In the genomic region with DNA sequence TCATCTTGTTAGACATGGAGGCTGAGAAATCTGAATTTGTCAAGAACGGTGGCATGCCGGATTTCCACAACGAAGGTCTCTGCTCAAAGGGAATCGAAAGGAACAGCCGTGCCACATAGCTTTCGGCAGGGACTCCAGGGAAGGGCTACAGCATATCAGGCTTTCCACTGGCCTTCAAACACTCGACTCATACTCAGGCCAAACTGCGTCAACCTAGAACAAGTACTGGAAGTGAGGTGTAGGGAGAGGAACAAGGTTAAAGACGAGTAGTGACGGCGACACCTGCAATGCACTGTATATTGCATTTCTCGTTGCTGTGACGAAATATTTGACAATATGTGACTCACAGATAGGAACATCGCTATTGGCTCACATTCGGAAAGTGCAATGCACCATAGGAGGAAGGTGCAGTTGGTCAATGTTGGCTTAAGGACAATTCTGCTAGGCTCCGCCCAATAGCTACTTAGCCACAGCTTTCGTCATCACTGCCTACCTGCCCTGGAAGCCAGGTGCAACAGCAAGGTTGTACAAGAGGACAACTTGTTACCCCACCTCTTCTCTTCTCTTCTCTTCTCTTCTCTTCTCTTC, we compare ENCODE assay signal across 12 mouse cellular contexts.
DNase-seq lines count a peak whose midpoint lies in the region; ATAC-seq lines count a peak whose summit lies in the region.
"Had no signal": no experiment of that assay in that cellular context is flagged by ENCODE, and none has a peak within 500 bp of the region (broad histone marks: within the 10 kb centered on the region; RNA-seq: fewer than 3 reads in every experiment).

No protein-coding gene starts in this region.

- DNase-seq in hindbrain, embryonic 10.5 days (ENCODE audit: low spot score) = no peak
- no peak for DNase-seq in intestine, embryonic 14.5 days (ENCODE audit: low spot score)
- DNase-seq in kidney, adult 9 months = no peak
- DNase-seq in Muller cell, postnatal 12 days (ENCODE audit: inconsistent ontology term) = no peak
- DNase-seq: adrenal gland, postnatal 36 days; gastrocnemius, postnatal 10 days; right cerebral cortex, postnatal 4 days had no signal

- H3K27ac ChIP-seq in hindbrain, embryonic 10.5 days = peak overlapping the region; percentile 67
- H3K27ac ChIP-seq in hindbrain, embryonic 13.5 days = no peak overlapping the region
- H3K27ac ChIP-seq in intestine, embryonic 14.5 days (ENCODE audit: low read depth) = peak overlapping the region; percentile 16; the same call in 1 of the 2 replicates
- 0 out of 2 replicates have a peak overlapping the region, but pooled peaks have one; percentile 27 for H3K27ac ChIP-seq in limb, embryonic 15.5 days
- peak overlapping the region; percentile 80 for H3K27ac ChIP-seq in stomach, embryonic 15.5 days

- WGBS in hindbrain, embryonic 10.5 days = 83% methylated on average over 17 of the region's 17 CpGs
- 86% methylated on average over 17 of the region's 17 CpGs for WGBS in hindbrain, embryonic 13.5 days
- 69% methylated on average over 17 of the region's 17 CpGs for WGBS in intestine, embryonic 14.5 days
- WGBS in limb, embryonic 15.5 days = 70% methylated on average over 17 of the region's 17 CpGs
- 63% methylated on average over 17 of the region's 17 CpGs for WGBS in stomach, embryonic 15.5 days

- no peaks in the 10 kb centered on the region for H3K9me3 ChIP-seq in hindbrain, embryonic 10.5 days
- no peaks in the 10 kb centered on the region for H3K9me3 ChIP-seq in hindbrain, embryonic 13.5 days
- H3K9me3 ChIP-seq in intestine, embryonic 14.5 days (ENCODE audit: control insufficient read depth, low read length) = no peaks in the 10 kb centered on the region
- no peaks in the 10 kb centered on the region for H3K9me3 ChIP-seq in limb, embryonic 15.5 days
- H3K9me3 ChIP-seq in stomach, embryonic 15.5 days = no peaks in the 10 kb centered on the region

- H3K4me2 ChIP-seq in hindbrain, embryonic 13.5 days = no peak overlapping the region
- H3K4me2 ChIP-seq in intestine, embryonic 14.5 days (ENCODE audit: low read length) = no peak overlapping the region
- H3K4me2 ChIP-seq in limb, embryonic 15.5 days = no peak overlapping the region
- H3K4me2 ChIP-seq in stomach, embryonic 15.5 days = peak overlapping the region; percentile 32

- no peak overlapping the region for H3K4me3 ChIP-seq in hindbrain, embryonic 10.5 days
- H3K4me3 ChIP-seq in hindbrain, embryonic 13.5 days = no peak overlapping the region
- H3K4me3 ChIP-seq in intestine, embryonic 14.5 days (ENCODE audit: low read depth, low read length) = no peak overlapping the region
- no peak overlapping the region for H3K4me3 ChIP-seq in limb, embryonic 15.5 days
- H3K4me3 ChIP-seq in stomach, embryonic 15.5 days (replicated peaks) = no peak overlapping the region
- H3K4me3 ChIP-seq: myocyte had no signal

- no peak for ATAC-seq in hindbrain, embryonic 13.5 days (ENCODE audit: low FRiP score)
- no peak for ATAC-seq in intestine, embryonic 14.5 days (replicated peaks; ENCODE audit: low FRiP score, low TSS enrichment, low read depth)
- ATAC-seq in limb, embryonic 15.5 days (ENCODE audit: insufficient number of reproducible peaks, low FRiP score, low TSS enrichment, low read depth) = no peak
- ATAC-seq in stomach, embryonic 15.5 days (ENCODE audit: insufficient read depth, low FRiP score, low read depth) = no peak
- ATAC-seq: inflammation-experienced regulatory T-cells, adult 6 months had no signal

- no peaks in the 10 kb centered on the region for H3K27me3 ChIP-seq in hindbrain, embryonic 10.5 days (ENCODE audit: insufficient read depth, poor library complexity, severe bottlenecking)
- no peaks in the 10 kb centered on the region for H3K27me3 ChIP-seq in hindbrain, embryonic 13.5 days
- no peaks in the 10 kb centered on the region for H3K27me3 ChIP-seq in intestine, embryonic 14.5 days (replicated peaks; ENCODE audit: control insufficient read depth, insufficient read depth, low read length)
- H3K27me3 ChIP-seq in limb, embryonic 15.5 days = 0 out of 2 replicates have a peak, but pooled peaks cover 3% of the 10 kb centered on the region
- no peaks in the 10 kb centered on the region for H3K27me3 ChIP-seq in stomach, embryonic 15.5 days (replicated peaks)

- H3K9ac ChIP-seq in hindbrain, embryonic 13.5 days = no peak overlapping the region
- H3K9ac ChIP-seq in intestine, embryonic 14.5 days (ENCODE audit: low read length) = no peak overlapping the region
- H3K9ac ChIP-seq in limb, embryonic 15.5 days = no peak overlapping the region
- no peak overlapping the region for H3K9ac ChIP-seq in stomach, embryonic 15.5 days

- peaks cover 23% of the 10 kb centered on the region for H3K4me1 ChIP-seq in hindbrain, embryonic 10.5 days (replicated peaks)
- H3K4me1 ChIP-seq in hindbrain, embryonic 13.5 days (replicated peaks) = peaks cover 9% of the 10 kb centered on the region
- peaks cover 17% of the 10 kb centered on the region for H3K4me1 ChIP-seq in intestine, embryonic 14.5 days (replicated peaks; ENCODE audit: control insufficient read depth, insufficient read depth, low read length)
- H3K4me1 ChIP-seq in limb, embryonic 15.5 days = peaks cover 20% of the 10 kb centered on the region
- peaks cover 19% of the 10 kb centered on the region for H3K4me1 ChIP-seq in stomach, embryonic 15.5 days

- H3K36me3 ChIP-seq in hindbrain, embryonic 10.5 days = no peaks in the 10 kb centered on the region
- H3K36me3 ChIP-seq in hindbrain, embryonic 13.5 days = no peaks in the 10 kb centered on the region
- H3K36me3 ChIP-seq in intestine, embryonic 14.5 days (ENCODE audit: control insufficient read depth, insufficient read depth, low read length) = no peaks in the 10 kb centered on the region
- H3K36me3 ChIP-seq in limb, embryonic 15.5 days = no peaks in the 10 kb centered on the region
- H3K36me3 ChIP-seq in stomach, embryonic 15.5 days = no peaks in the 10 kb centered on the region
